Mouse (Mus musculus): Measurements from ENCODE around the gene Hormad2. TPM values are rescaled to one million over a fixed set of nuclear protein-coding genes. Genes with fewer than 3 reads are reported as not detected.

Gene Hormad2
- total and polyA plus RNA-seq, 2 experiments from 2014 or later = 0.10 TPM; not detected in 1

DNA sequence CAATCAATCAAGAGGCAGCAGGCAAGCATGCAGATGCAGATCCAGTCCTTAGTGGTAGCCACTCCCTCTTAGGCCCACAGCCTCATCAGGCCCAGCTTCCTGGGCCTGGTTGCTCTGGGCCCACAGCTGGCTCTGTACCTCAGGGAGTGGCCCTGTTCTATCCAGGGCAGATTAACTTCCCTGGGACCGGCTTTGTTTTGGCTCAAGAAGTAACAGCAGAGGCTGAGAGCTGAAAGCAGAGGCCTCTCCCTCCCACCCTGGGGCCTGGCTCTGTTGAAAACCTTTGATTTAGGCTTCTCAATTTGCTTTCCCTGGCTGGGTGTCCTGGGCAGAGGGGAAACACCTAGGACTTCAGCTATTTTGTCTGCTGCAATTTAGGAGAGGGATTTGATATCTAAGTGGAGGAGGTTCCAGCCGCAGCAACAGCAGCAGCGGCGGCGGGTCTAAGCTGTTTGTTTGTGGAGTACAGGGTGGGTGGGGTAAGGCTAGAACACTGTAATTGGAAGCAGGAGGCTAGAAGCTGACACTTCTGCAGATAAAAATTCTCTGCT, 138.5 kb downstream of the Hormad2 start:
- H3K27me3 ChIP-seq (ENCODE audit: insufficient read depth, low read length) = no peaks in the 10 kb centered on the region
- H3K4me2 ChIP-seq (ENCODE audit: low read depth, low read length, poor library complexity, severe bottlenecking) = no peak overlapping the region
- TF ChIP-seq CTCF (IDR thresholded peaks at IDR 0.05) = no peak
- H3K27ac ChIP-seq (ENCODE audit: low read depth, low read length) = no peak overlapping the region
- ATAC-seq (ENCODE audit: low FRiP score) = no peak
- H3K4me3 ChIP-seq (ENCODE audit: low read depth, low read length) = no peak overlapping the region
- 41% methylated on average over 5 of the region's 5 CpGs for WGBS
- H3K4me1 ChIP-seq (ENCODE audit: insufficient read depth, low read length) = no peaks in the 10 kb centered on the region
- H3K36me3 ChIP-seq (ENCODE audit: insufficient read depth, low read length) = no peaks in the 10 kb centered on the region
- no peak overlapping the region for H3K9ac ChIP-seq (replicated peaks; ENCODE audit: low read length, poor library complexity, severe bottlenecking)
- no peaks in the 10 kb centered on the region for H3K9me3 ChIP-seq (ENCODE audit: low read length)
- no peak for DNase-seq (ENCODE audit: low spot score)

DNA sequence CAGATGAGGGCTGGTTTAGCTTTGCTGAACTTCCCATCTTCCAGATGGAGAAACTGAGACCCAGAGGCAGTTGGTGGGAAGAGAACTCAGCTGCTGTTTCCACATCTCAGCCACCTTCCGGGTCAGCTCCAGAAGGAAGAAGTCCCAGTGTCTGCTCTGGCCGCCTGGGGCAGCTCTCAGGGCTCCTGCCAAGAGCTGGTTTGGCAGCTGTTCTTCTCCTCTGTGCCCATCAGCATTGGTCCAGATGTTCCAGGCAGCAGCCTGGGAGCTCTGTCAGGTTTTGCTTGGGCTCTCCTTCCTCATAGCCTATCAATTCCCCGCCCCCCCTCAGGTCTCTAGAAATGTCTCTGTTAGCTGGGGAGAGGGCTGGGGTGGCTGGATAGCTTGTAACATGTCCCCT, 140.2 kb downstream of the Hormad2 start:
- no peak for ATAC-seq (ENCODE audit: low FRiP score)
- Histone ChIP-seq H3K36me3 (ENCODE audit: insufficient read depth, low read length) (no peaks in the 10 kb centered on the region), H3K4me2 (ENCODE audit: low read depth, low read length, poor library complexity, severe bottlenecking) (no peak overlapping the region), H3K4me3 (ENCODE audit: low read depth, low read length) (no peak overlapping the region), H3K9me3 (ENCODE audit: low read length) (no peaks in the 10 kb centered on the region), H3K27ac (ENCODE audit: low read depth, low read length) (no peak overlapping the region), H3K27me3 (ENCODE audit: insufficient read depth, low read length) (no peaks in the 10 kb centered on the region), H3K4me1 (ENCODE audit: insufficient read depth, low read length) (no peaks in the 10 kb centered on the region), H3K9ac (replicated peaks; ENCODE audit: low read length, poor library complexity, severe bottlenecking) (no peak overlapping the region)
- no peak for DNase-seq (ENCODE audit: low spot score)
- TF ChIP-seq CTCF (IDR thresholded peaks at IDR 0.05) = no peak
- 83% methylated on average over 3 of the region's 3 CpGs for WGBS

- Histone ChIP-seq H3K27ac (ENCODE audit: low read depth, low read length) (no peak overlapping the region), H3K4me1 (ENCODE audit: insufficient read depth, low read length) (no peaks in the 10 kb centered on the region), H3K36me3 (ENCODE audit: insufficient read depth, low read length) (no peaks in the 10 kb centered on the region), H3K4me2 (ENCODE audit: low read depth, low read length, poor library complexity, severe bottlenecking) (no peak overlapping the region), H3K27me3 (ENCODE audit: insufficient read depth, low read length) (no peaks in the 10 kb centered on the region), H3K9me3 (ENCODE audit: low read length) (no peaks in the 10 kb centered on the region), H3K4me3 (ENCODE audit: low read depth, low read length) (no peak overlapping the region), H3K9ac (replicated peaks; ENCODE audit: low read length, poor library complexity, severe bottlenecking) (no peak overlapping the region)
- DNase-seq (ENCODE audit: low spot score) (no peak), ATAC-seq (ENCODE audit: low FRiP score) (no peak)
- TF ChIP-seq CTCF (IDR thresholded peaks at IDR 0.05) = no peak
- WGBS = 71% methylated on average over 14 of the region's 14 CpGs
Observed at GRCm38 (mm10) chr11:4299735-4300474, 141.0 kb downstream of the Hormad2 start.

DNA sequence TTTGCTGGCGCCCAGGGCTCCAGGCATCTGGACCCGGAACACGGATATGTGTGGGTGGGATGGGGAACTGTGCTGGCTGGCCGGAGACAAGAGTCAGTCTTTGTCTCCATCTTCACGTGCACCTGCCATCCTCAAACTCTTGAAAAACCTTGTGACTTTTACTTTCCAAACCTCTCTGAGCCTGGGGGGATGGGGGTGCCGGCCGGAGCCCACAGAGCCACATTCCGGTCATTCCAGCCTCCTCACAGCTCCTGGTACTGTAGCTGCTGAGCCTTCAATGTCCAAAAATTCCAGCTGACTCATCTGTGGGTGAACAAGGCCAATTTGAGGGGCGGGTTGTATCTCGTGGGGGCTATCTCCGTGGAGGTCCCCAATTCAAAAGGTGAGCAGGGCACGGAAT, 141.7 kb downstream of the Hormad2 start:
- H3K9ac ChIP-seq (replicated peaks; ENCODE audit: low read length, poor library complexity, severe bottlenecking) = no peak overlapping the region
- WGBS = 55% methylated on average over 12 of the region's 12 CpGs
- H3K4me3 ChIP-seq (ENCODE audit: low read depth, low read length) = no peak overlapping the region
- H3K4me1 ChIP-seq (ENCODE audit: insufficient read depth, low read length) = no peaks in the 10 kb centered on the region
- DNase-seq (ENCODE audit: low spot score) (no peak), ATAC-seq (ENCODE audit: low FRiP score) (no peak)
- no peak overlapping the region for H3K4me2 ChIP-seq (ENCODE audit: low read depth, low read length, poor library complexity, severe bottlenecking)
- H3K36me3 ChIP-seq (ENCODE audit: insufficient read depth, low read length) = no peaks in the 10 kb centered on the region
- no peaks in the 10 kb centered on the region for H3K27me3 ChIP-seq (ENCODE audit: insufficient read depth, low read length)
- no peak for TF ChIP-seq CTCF (IDR thresholded peaks at IDR 0.05)
- no peak overlapping the region for H3K27ac ChIP-seq (ENCODE audit: low read depth, low read length)
- H3K9me3 ChIP-seq (ENCODE audit: low read length) = no peaks in the 10 kb centered on the region

DNA sequence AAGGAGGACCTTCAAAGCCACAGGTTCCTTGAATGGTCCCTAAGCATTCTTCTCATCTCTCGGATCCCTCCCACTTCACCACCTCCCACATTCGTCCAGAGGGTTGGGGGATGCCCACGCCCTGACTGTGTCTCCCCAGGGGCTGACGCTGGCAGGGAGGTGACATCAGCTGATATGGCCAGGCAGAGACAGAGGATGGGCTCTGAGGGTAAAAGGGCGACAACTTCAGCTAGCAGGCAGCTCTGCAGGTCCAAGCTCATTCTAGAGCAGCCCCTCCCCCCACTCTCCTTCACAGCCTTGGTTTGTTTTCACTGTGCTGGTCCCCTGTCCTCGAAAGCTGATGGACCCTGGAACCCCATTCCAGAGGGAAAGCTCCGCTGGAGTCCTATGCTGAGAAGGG, 142.3 kb downstream of the Hormad2 start:
- Histone ChIP-seq H3K27ac (ENCODE audit: low read depth, low read length) (no peak overlapping the region), H3K4me1 (ENCODE audit: insufficient read depth, low read length) (no peaks in the 10 kb centered on the region), H3K9ac (replicated peaks; ENCODE audit: low read length, poor library complexity, severe bottlenecking) (no peak overlapping the region), H3K4me3 (ENCODE audit: low read depth, low read length) (no peak overlapping the region), H3K36me3 (ENCODE audit: insufficient read depth, low read length) (no peaks in the 10 kb centered on the region), H3K4me2 (ENCODE audit: low read depth, low read length, poor library complexity, severe bottlenecking) (no peak overlapping the region), H3K9me3 (ENCODE audit: low read length) (no peaks in the 10 kb centered on the region), H3K27me3 (ENCODE audit: insufficient read depth, low read length) (no peaks in the 10 kb centered on the region)
- ATAC-seq (ENCODE audit: low FRiP score) (no peak), DNase-seq (ENCODE audit: low spot score) (no peak)
- WGBS = 58% methylated on average over 7 of the region's 7 CpGs
- TF ChIP-seq CTCF (IDR thresholded peaks at IDR 0.05) = no peak

DNA sequence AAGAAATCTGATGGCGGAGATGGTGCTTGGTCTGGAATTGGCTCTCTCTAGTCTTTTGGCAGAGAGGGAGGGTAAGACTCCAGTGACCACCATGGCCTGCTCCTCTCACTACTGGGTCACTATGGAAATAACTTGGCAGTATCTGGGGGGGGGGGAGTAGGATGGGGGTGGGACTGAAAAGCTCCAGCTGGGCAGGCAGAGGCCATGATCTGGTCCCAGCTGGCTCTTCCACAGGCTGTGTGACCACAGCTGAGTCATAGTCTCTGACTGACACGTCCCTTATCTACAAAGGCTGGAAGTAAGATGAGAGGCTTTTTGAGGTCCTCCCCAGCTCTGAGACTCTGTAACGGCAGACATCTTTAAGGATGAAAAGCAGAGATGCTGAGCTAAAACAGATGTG, 143.2 kb downstream of the Hormad2 start:
- no peak for TF ChIP-seq CTCF (IDR thresholded peaks at IDR 0.05)
- no peak overlapping the region for H3K4me3 ChIP-seq (ENCODE audit: low read depth, low read length)
- 77% methylated on average over 3 of the region's 3 CpGs for WGBS

More for the DNA sequence above, 143.2 kb downstream of the Hormad2 start:
- no peaks in the 10 kb centered on the region for H3K36me3 ChIP-seq (ENCODE audit: insufficient read depth, low read length)
- no peak for ATAC-seq (ENCODE audit: low FRiP score)
- DNase-seq (ENCODE audit: low spot score) = no peak
- no peaks in the 10 kb centered on the region for H3K9me3 ChIP-seq (ENCODE audit: low read length)
- no peak overlapping the region for H3K27ac ChIP-seq (ENCODE audit: low read depth, low read length)
- no peak overlapping the region for H3K4me2 ChIP-seq (ENCODE audit: low read depth, low read length, poor library complexity, severe bottlenecking)
- H3K27me3 ChIP-seq (ENCODE audit: insufficient read depth, low read length) = no peaks in the 10 kb centered on the region
- no peaks in the 10 kb centered on the region for H3K4me1 ChIP-seq (ENCODE audit: insufficient read depth, low read length)
- no peak overlapping the region for H3K9ac ChIP-seq (replicated peaks; ENCODE audit: low read length, poor library complexity, severe bottlenecking)

Data from midbrain, postnatal 0 days (tissue).